Mouse (Mus musculus): ENCODE measurements at regions not wholly inside any gene's neighbourhood (a gene's known extent, or its start where the extent isn't known, plus 50 kb on each side); places are given as distances from the start of the nearest gene placed in this dataset.
A peak's percentile ranks its signal among the peaks of the same experiment; 100 is the strongest.

GRCm38 (mm10) chr10:39257371-39258154, 94.0 kb upstream of the Ccn6 start:
- Histone ChIP-seq H3K36me3 (ENCODE audit: control insufficient read depth, insufficient read depth, low read length) (no peaks in the 10 kb centered on the region), H3K9me3 (ENCODE audit: control insufficient read depth, low read length) (no peaks in the 10 kb centered on the region), H3K4me2 (ENCODE audit: low read depth, low read length) (no peak overlapping the region), H3K27ac (ENCODE audit: low read length) (no peak overlapping the region), H3K9ac (ENCODE audit: low read depth, low read length) (no peak overlapping the region), H3K4me3 (ENCODE audit: low read length) (no peak overlapping the region), H3K4me1 (ENCODE audit: control insufficient read depth, insufficient read depth, low read length) (peaks cover 8% of the 10 kb centered on the region; the same call in 1 of the 2 replicates), H3K27me3 (replicated peaks; ENCODE audit: control insufficient read depth, insufficient read depth, low read length) (no peaks in the 10 kb centered on the region)
- no peak for ATAC-seq
- 83% methylated on average over 2 of the region's 2 CpGs for WGBS

- no peak overlapping the region for H3K27ac ChIP-seq (ENCODE audit: low read length)
- 81% methylated on average over 2 of the region's 2 CpGs for WGBS
- H3K9me3 ChIP-seq (ENCODE audit: control insufficient read depth, low read length) = no peaks in the 10 kb centered on the region
- no peaks in the 10 kb centered on the region for H3K36me3 ChIP-seq (ENCODE audit: control insufficient read depth, insufficient read depth, low read length)
- no peaks in the 10 kb centered on the region for H3K27me3 ChIP-seq (replicated peaks; ENCODE audit: control insufficient read depth, insufficient read depth, low read length)
- H3K4me1 ChIP-seq (ENCODE audit: control insufficient read depth, insufficient read depth, low read length) = no peaks in the 10 kb centered on the region
- no peak for ATAC-seq
- H3K4me2 ChIP-seq (ENCODE audit: low read depth, low read length) = no peak overlapping the region
- no peak overlapping the region for H3K4me3 ChIP-seq (ENCODE audit: low read length)
- no peak overlapping the region for H3K9ac ChIP-seq (ENCODE audit: low read depth, low read length)
Observed at GRCm38 (mm10) chr10:39254561-39254960, 91.0 kb upstream of the Ccn6 start.

- WGBS = 92% methylated on average over 3 of the region's 3 CpGs
- H3K4me1 ChIP-seq (ENCODE audit: control insufficient read depth, insufficient read depth, low read length) = no peaks in the 10 kb centered on the region
- H3K4me2 ChIP-seq (ENCODE audit: low read depth, low read length) = no peak overlapping the region
- ATAC-seq = no peak
- no peak overlapping the region for H3K4me3 ChIP-seq (ENCODE audit: low read length)
- H3K9me3 ChIP-seq (ENCODE audit: control insufficient read depth, low read length) = no peaks in the 10 kb centered on the region
- H3K27me3 ChIP-seq (replicated peaks; ENCODE audit: control insufficient read depth, insufficient read depth, low read length) = no peaks in the 10 kb centered on the region
- H3K36me3 ChIP-seq (ENCODE audit: control insufficient read depth, insufficient read depth, low read length) = no peaks in the 10 kb centered on the region
- H3K9ac ChIP-seq (ENCODE audit: low read depth, low read length) = no peak overlapping the region
- no peak overlapping the region for H3K27ac ChIP-seq (ENCODE audit: low read length)
Observed at GRCm38 (mm10) chr10:39250039-39250438, 86.4 kb upstream of the Ccn6 start.

- 74% methylated on average over 4 of the region's 4 CpGs for whole genome bisulfite sequencing
- Histone ChIP-seq H3K4me3 (ENCODE audit: low read length) (no peak overlapping the region), H3K4me1 (ENCODE audit: control insufficient read depth, insufficient read depth, low read length) (no peaks in the 10 kb centered on the region), H3K4me2 (ENCODE audit: low read depth, low read length) (no peak overlapping the region), H3K27ac (ENCODE audit: low read length) (no peak overlapping the region), H3K36me3 (ENCODE audit: control insufficient read depth, insufficient read depth, low read length) (no peaks in the 10 kb centered on the region), H3K9me3 (ENCODE audit: control insufficient read depth, low read length) (no peaks in the 10 kb centered on the region), H3K27me3 (replicated peaks; ENCODE audit: control insufficient read depth, insufficient read depth, low read length) (no peaks in the 10 kb centered on the region), H3K9ac (ENCODE audit: low read depth, low read length) (no peak overlapping the region)
- peak; percentile 73 for ATAC-seq
Observed at GRCm38 (mm10) chr10:39248486-39248885, 84.9 kb upstream of the Ccn6 start.

- no peak for ATAC-seq
- H3K27ac ChIP-seq (ENCODE audit: low read length) = no peak overlapping the region
- no peak overlapping the region for H3K9ac ChIP-seq (ENCODE audit: low read depth, low read length)
- H3K9me3 ChIP-seq (ENCODE audit: control insufficient read depth, low read length) = no peaks in the 10 kb centered on the region
- no peaks in the 10 kb centered on the region for H3K4me1 ChIP-seq (ENCODE audit: control insufficient read depth, insufficient read depth, low read length)
- no peak overlapping the region for H3K4me2 ChIP-seq (ENCODE audit: low read depth, low read length)
- WGBS = 55% methylated on average over 3 of the region's 3 CpGs
- no peaks in the 10 kb centered on the region for H3K36me3 ChIP-seq (ENCODE audit: control insufficient read depth, insufficient read depth, low read length)
- H3K4me3 ChIP-seq (ENCODE audit: low read length) = no peak overlapping the region
- H3K27me3 ChIP-seq (replicated peaks; ENCODE audit: control insufficient read depth, insufficient read depth, low read length) = no peaks in the 10 kb centered on the region
Observed at GRCm38 (mm10) chr10:39246984-39247383, 83.4 kb upstream of the Ccn6 start.

- 61% methylated on average over 4 of the region's 4 CpGs for WGBS
- Histone ChIP-seq H3K4me1 (ENCODE audit: control insufficient read depth, insufficient read depth, low read length) (no peaks in the 10 kb centered on the region), H3K27me3 (replicated peaks; ENCODE audit: control insufficient read depth, insufficient read depth, low read length) (no peaks in the 10 kb centered on the region), H3K36me3 (ENCODE audit: control insufficient read depth, insufficient read depth, low read length) (no peaks in the 10 kb centered on the region), H3K4me3 (ENCODE audit: low read length) (no peak overlapping the region), H3K9me3 (ENCODE audit: control insufficient read depth, low read length) (no peaks in the 10 kb centered on the region), H3K27ac (ENCODE audit: low read length) (no peak overlapping the region), H3K9ac (ENCODE audit: low read depth, low read length) (no peak overlapping the region), H3K4me2 (ENCODE audit: low read depth, low read length) (no peak overlapping the region)
- no peak for ATAC-seq
Observed at GRCm38 (mm10) chr10:39245141-39245540, 81.5 kb upstream of the Ccn6 start.

GRCm38 (mm10) chr10:39244061-39244460, 80.5 kb upstream of the Ccn6 start:
- WGBS = 84% methylated on average over 6 of the region's 6 CpGs
- ATAC-seq = no peak
- no peaks in the 10 kb centered on the region for H3K27me3 ChIP-seq (replicated peaks; ENCODE audit: control insufficient read depth, insufficient read depth, low read length)
- no peaks in the 10 kb centered on the region for H3K9me3 ChIP-seq (ENCODE audit: control insufficient read depth, low read length)
- H3K36me3 ChIP-seq (ENCODE audit: control insufficient read depth, insufficient read depth, low read length) = no peaks in the 10 kb centered on the region
- no peak overlapping the region for H3K9ac ChIP-seq (ENCODE audit: low read depth, low read length)
- H3K4me2 ChIP-seq (ENCODE audit: low read depth, low read length) = no peak overlapping the region
- H3K4me1 ChIP-seq (ENCODE audit: control insufficient read depth, insufficient read depth, low read length) = no peaks in the 10 kb centered on the region
- H3K27ac ChIP-seq (ENCODE audit: low read length) = no peak overlapping the region
- no peak overlapping the region for H3K4me3 ChIP-seq (ENCODE audit: low read length)

- no peak overlapping the region for H3K27ac ChIP-seq (ENCODE audit: low read length)
- no peak overlapping the region for H3K4me3 ChIP-seq (ENCODE audit: low read length)
- no peaks in the 10 kb centered on the region for H3K4me1 ChIP-seq (ENCODE audit: control insufficient read depth, insufficient read depth, low read length)
- no peak overlapping the region for H3K9ac ChIP-seq (ENCODE audit: low read depth, low read length)
- H3K9me3 ChIP-seq (ENCODE audit: control insufficient read depth, low read length) = no peaks in the 10 kb centered on the region
- H3K27me3 ChIP-seq (replicated peaks; ENCODE audit: control insufficient read depth, insufficient read depth, low read length) = no peaks in the 10 kb centered on the region
- 91% methylated on average over 5 of the region's 5 CpGs for WGBS
- H3K4me2 ChIP-seq (ENCODE audit: low read depth, low read length) = no peak overlapping the region
- no peak for ATAC-seq
- no peaks in the 10 kb centered on the region for H3K36me3 ChIP-seq (ENCODE audit: control insufficient read depth, insufficient read depth, low read length)
Observed at GRCm38 (mm10) chr10:39242398-39242797, 78.8 kb upstream of the Ccn6 start.

- Histone ChIP-seq H3K9ac (ENCODE audit: low read depth, low read length) (no peak overlapping the region), H3K27ac (ENCODE audit: low read length) (no peak overlapping the region), H3K27me3 (replicated peaks; ENCODE audit: control insufficient read depth, insufficient read depth, low read length) (no peaks in the 10 kb centered on the region), H3K4me3 (ENCODE audit: low read length) (no peak overlapping the region), H3K36me3 (ENCODE audit: control insufficient read depth, insufficient read depth, low read length) (no peaks in the 10 kb centered on the region), H3K9me3 (ENCODE audit: control insufficient read depth, low read length) (no peaks in the 10 kb centered on the region), H3K4me2 (ENCODE audit: low read depth, low read length) (no peak overlapping the region), H3K4me1 (ENCODE audit: control insufficient read depth, insufficient read depth, low read length) (no peaks in the 10 kb centered on the region)
- ATAC-seq = no peak
- WGBS = 88% methylated on average over 6 of the region's 6 CpGs
Observed at GRCm38 (mm10) chr10:39241922-39242321, 78.3 kb upstream of the Ccn6 start.

GRCm38 (mm10) chr10:39241486-39241885, 77.9 kb upstream of the Ccn6 start:
- Histone ChIP-seq H3K4me1 (ENCODE audit: control insufficient read depth, insufficient read depth, low read length) (no peaks in the 10 kb centered on the region), H3K9me3 (ENCODE audit: control insufficient read depth, low read length) (no peaks in the 10 kb centered on the region), H3K27ac (ENCODE audit: low read length) (no peak overlapping the region), H3K4me2 (ENCODE audit: low read depth, low read length) (no peak overlapping the region), H3K27me3 (replicated peaks; ENCODE audit: control insufficient read depth, insufficient read depth, low read length) (no peaks in the 10 kb centered on the region), H3K9ac (ENCODE audit: low read depth, low read length) (no peak overlapping the region), H3K4me3 (ENCODE audit: low read length) (no peak overlapping the region), H3K36me3 (ENCODE audit: control insufficient read depth, insufficient read depth, low read length) (no peaks in the 10 kb centered on the region)
- no peak for ATAC-seq
- 80% methylated on average over 3 of the region's 3 CpGs for whole genome bisulfite sequencing
